Mouse (Mus musculus) heart, postnatal 0 days (tissue): ENCODE results near the gene Usp4.

Experiments used
- CTCF ChIP-seq: IDR thresholded peaks from 2 replicates; pipeline ENCODE4 v1.5.1; 2016; ENCODE audit warnings: antibody characterized with exemption, control low read depth, low read depth
- EP300 ChIP-seq: IDR thresholded peaks from 2 replicates; pipeline ENCODE4 v1.6.1; 2016; ENCODE audit warnings: antibody characterized with exemption, low read depth

GRCm38 (mm10) chr9:108378234-108378633 lies 30.6 kb downstream of the Usp4 start:
- TF ChIP-seq CTCF, result no peak
- no peak for TF ChIP-seq EP300
